Mouse (Mus musculus): ENCODE results near the gene Ugt1a6b. TPM values are rescaled to one million over a fixed set of nuclear protein-coding genes. Genes with fewer than 3 reads are reported as not detected.
A peak's percentile ranks its signal among the peaks of the same experiment; 100 is the strongest.

Ugt1a6b gene
- total RNA-seq, 2 experiments from 2014 or later: 0.87 to 0.91 TPM

- ATAC-seq (replicated peaks; ENCODE audit: poor library complexity): no peak
These were observed 132.2 kb downstream of the Ugt1a6b start for GRCm38 (mm10) chr1:88235046-88235893.

GRCm38 (mm10) chr1:88235894-88236415 lies 132.9 kb downstream of the Ugt1a6b start:
- ATAC-seq (replicated peaks; ENCODE audit: poor library complexity): no peak

GRCm38 (mm10) chr1:88237311-88237710 lies 134.3 kb downstream of the Ugt1a6b start:
- no peak for ATAC-seq (replicated peaks; ENCODE audit: poor library complexity)

GRCm38 (mm10) chr1:88238771-88239170 lies 135.7 kb downstream of the Ugt1a6b start:
- ATAC-seq (replicated peaks; ENCODE audit: poor library complexity): no peak

- no peak for ATAC-seq (replicated peaks; ENCODE audit: poor library complexity)
These were observed 137.0 kb downstream of the Ugt1a6b start for GRCm38 (mm10) chr1:88240072-88240471.

GRCm38 (mm10) chr1:88240579-88240978 lies 137.5 kb downstream of the Ugt1a6b start:
- no peak for ATAC-seq (replicated peaks; ENCODE audit: poor library complexity)

- ATAC-seq (replicated peaks; ENCODE audit: poor library complexity): no peak
These were observed 140.8 kb downstream of the Ugt1a6b start for GRCm38 (mm10) chr1:88243861-88244260.

- no peak for ATAC-seq (replicated peaks; ENCODE audit: poor library complexity)
These were observed 142.8 kb downstream of the Ugt1a6b start for GRCm38 (mm10) chr1:88245881-88246280.

- no peak for ATAC-seq (replicated peaks; ENCODE audit: poor library complexity)
These were observed 143.3 kb downstream of the Ugt1a6b start for GRCm38 (mm10) chr1:88246386-88246785.

- no peak for ATAC-seq (replicated peaks; ENCODE audit: poor library complexity)
These were observed 144.6 kb downstream of the Ugt1a6b start for GRCm38 (mm10) chr1:88247660-88248059.

- ATAC-seq (replicated peaks; ENCODE audit: poor library complexity): peak; percentile 26
These were observed 145.6 kb downstream of the Ugt1a6b start for GRCm38 (mm10) chr1:88248658-88249057.

GRCm38 (mm10) chr1:88249596-88249995 lies 146.5 kb downstream of the Ugt1a6b start:
- no peak for ATAC-seq (replicated peaks; ENCODE audit: poor library complexity)

- ATAC-seq (replicated peaks; ENCODE audit: poor library complexity): no peak
These were observed 147.0 kb downstream of the Ugt1a6b start for GRCm38 (mm10) chr1:88250023-88250422.

GRCm38 (mm10) chr1:88253106-88253505 lies 150.1 kb downstream of the Ugt1a6b start:
- peak; percentile 4; the same call in 1 of the 2 replicates for ATAC-seq (replicated peaks; ENCODE audit: poor library complexity)

GRCm38 (mm10) chr1:88253540-88253939 lies 150.5 kb downstream of the Ugt1a6b start:
- ATAC-seq (replicated peaks; ENCODE audit: poor library complexity): peak; percentile 3; the same call in 1 of the 2 replicates

- no peak for ATAC-seq (replicated peaks; ENCODE audit: poor library complexity)
These were observed 151.9 kb downstream of the Ugt1a6b start for GRCm38 (mm10) chr1:88254793-88255465.

GRCm38 (mm10) chr1:88255466-88255857 lies 152.4 kb downstream of the Ugt1a6b start:
- ATAC-seq (replicated peaks; ENCODE audit: poor library complexity): no peak

GRCm38 (mm10) chr1:88255989-88256754 lies 153.1 kb downstream of the Ugt1a6b start:
- no peak for ATAC-seq (replicated peaks; ENCODE audit: poor library complexity)

- ATAC-seq (replicated peaks; ENCODE audit: poor library complexity): no peak
These were observed 154.0 kb downstream of the Ugt1a6b start for GRCm38 (mm10) chr1:88256886-88257663.

GRCm38 (mm10) chr1:88257681-88258080 lies 154.6 kb downstream of the Ugt1a6b start:
- ATAC-seq (replicated peaks; ENCODE audit: poor library complexity): no peak
